Mouse (Mus musculus): Measurements from ENCODE around the gene Rbbp8nl. TPM values are rescaled to one million over a fixed set of nuclear protein-coding genes. Genes with fewer than 3 reads are reported as not detected.
"Not testable (repeated sequence)": the region's sequence is repeated elsewhere in the genome, so short reads cannot be mapped to it uniquely, and the experiment has no call there.

Gene Rbbp8nl
- total RNA-seq, 2 experiments from 2014 or later: not detected

- no peak for DNase-seq (ENCODE audit: low spot score in 2 of 2)
Measured at GRCm38 (mm10) chr2:180290503-180290902, 824 bp upstream of the Rbbp8nl start.

- DNase-seq (ENCODE audit: low spot score in 2 of 2): no peak
Measured at GRCm38 (mm10) chr2:180288966-180289365, 713 bp downstream of the Rbbp8nl start.

GRCm38 (mm10) chr2:180279321-180279720, 10.4 kb downstream of the Rbbp8nl start:
- no peak for DNase-seq (ENCODE audit: low spot score in 2 of 2)

- no peak for DNase-seq (ENCODE audit: low spot score in 2 of 2)
Measured at GRCm38 (mm10) chr2:180277773-180278320, 11.8 kb downstream of the Rbbp8nl start.

- DNase-seq (ENCODE audit: low spot score in 2 of 2): no peak
Measured at GRCm38 (mm10) chr2:180276851-180277259, 12.8 kb downstream of the Rbbp8nl start.

GRCm38 (mm10) chr2:180276385-180276784, 13.3 kb downstream of the Rbbp8nl start:
- DNase-seq (ENCODE audit: low spot score in 2 of 2): no peak

- peak; percentile 63 to 83 for DNase-seq (ENCODE audit: low spot score in 2 of 2)
Measured at GRCm38 (mm10) chr2:180275836-180276235, 13.8 kb downstream of the Rbbp8nl start.

- no peak for DNase-seq (ENCODE audit: low spot score in 2 of 2)
Measured at GRCm38 (mm10) chr2:180274523-180274922, 15.2 kb downstream of the Rbbp8nl start.

- DNase-seq (ENCODE audit: low spot score in 2 of 2): peak; percentile 86 to 94
Measured at GRCm38 (mm10) chr2:180273394-180274244, 16.1 kb downstream of the Rbbp8nl start, which contains the start of gene Cables2. Cables2 (minus strand) TSS chr2:180273496.

- peak in 1 of 2 experiments; percentile 40 for DNase-seq (ENCODE audit: low spot score in 2 of 2)
Measured at GRCm38 (mm10) chr2:180272884-180273321, 16.8 kb downstream of the Rbbp8nl start.

- DNase-seq (ENCODE audit: low spot score in 2 of 2): peak in 1 of 2 experiments; percentile 45
Measured at GRCm38 (mm10) chr2:180271804-180272395, 17.8 kb downstream of the Rbbp8nl start.

GRCm38 (mm10) chr2:180270537-180271255, 19.0 kb downstream of the Rbbp8nl start:
- no peak for DNase-seq (ENCODE audit: low spot score in 2 of 2)

GRCm38 (mm10) chr2:180269329-180269728, 20.4 kb downstream of the Rbbp8nl start:
- DNase-seq (ENCODE audit: low spot score in 2 of 2): no peak

- no peak for DNase-seq (ENCODE audit: low spot score in 2 of 2)
Measured at GRCm38 (mm10) chr2:180267955-180268354, 21.7 kb downstream of the Rbbp8nl start.

- no peak for DNase-seq (ENCODE audit: low spot score in 2 of 2)
Measured at GRCm38 (mm10) chr2:180262891-180263290, 26.8 kb downstream of the Rbbp8nl start.

- DNase-seq (ENCODE audit: low spot score in 2 of 2): no peak
Measured at GRCm38 (mm10) chr2:180262441-180262840, 27.2 kb downstream of the Rbbp8nl start.

GRCm38 (mm10) chr2:180261901-180262300, 27.8 kb downstream of the Rbbp8nl start:
- no peak for DNase-seq (ENCODE audit: low spot score in 2 of 2)

- DNase-seq (ENCODE audit: low spot score in 2 of 2): no peak
Measured at GRCm38 (mm10) chr2:180260610-180261480, 28.8 kb downstream of the Rbbp8nl start.

- DNase-seq (ENCODE audit: low spot score in 2 of 2): not testable (repeated sequence)
Measured at GRCm38 (mm10) chr2:180259826-180260609, 29.7 kb downstream of the Rbbp8nl start.
